Mouse (Mus musculus) embryonic fibroblast, embryonic 13.5 days (primary cell): ENCODE results near the gene Rasa2.

ENCODE experiments used
- CTCF ChIP-seq: IDR thresholded peaks from 2 replicates; pipeline ENCODE4 v1.5.1; 2011; ENCODE audit warnings: mild to moderate bottlenecking, control low read depth, low read length, moderate library complexity, borderline replicate concordance; ENCODE audit not compliant: insufficient read depth
- POLR2A ChIP-seq: IDR thresholded peaks from 2 replicates; pipeline ENCODE4 v1.6.1; 2011; ENCODE audit warnings: low read depth, mild to moderate bottlenecking, control low read depth, low read length, moderate library complexity

DNA sequence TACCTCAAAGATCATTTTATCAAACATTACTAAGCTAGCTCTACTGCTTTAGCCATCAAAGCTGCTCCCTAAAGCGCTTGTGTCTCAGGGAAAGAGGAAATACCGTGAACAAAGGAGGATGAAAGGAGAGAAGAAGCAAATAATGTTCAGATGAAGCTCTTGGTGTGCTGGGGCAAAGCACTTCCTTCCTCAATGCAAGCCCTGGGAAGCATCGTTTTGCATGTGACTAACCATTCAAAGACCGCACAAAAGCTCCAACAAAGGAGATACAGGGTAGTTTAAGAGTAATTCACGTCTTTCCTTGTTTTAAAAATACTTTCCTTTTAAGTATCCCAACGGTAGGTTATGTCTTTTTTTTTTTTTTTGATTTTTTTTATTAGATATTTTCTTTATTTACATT, 28.0 kb downstream of the Rasa2 start:
- TF ChIP-seq CTCF (no peak), POLR2A (no peak)
